Mouse (Mus musculus) lung, adult 2 months (tissue): Measurements from ENCODE around the gene Sult2a5. TPM values are rescaled to one million over a fixed set of nuclear protein-coding genes. Genes with fewer than 3 reads are reported as not detected.

Experiments used
- DNase-seq: peaks from one replicate; pipeline ENCODE4 v3.0.0; 2022
- H3K4me1 ChIP-seq: fragments of 200-500 bp; 2 replicates; pipeline ENCODE4 v1.6.1; 2011; ENCODE audit warnings: low read length; ENCODE audit not compliant: control insufficient read depth, insufficient read depth
- H3K4me3 ChIP-seq: fragments of 200-500 bp; replicated peaks from 2 replicates; pipeline ENCODE3; 2011; ENCODE audit warnings: low read depth, mild to moderate bottlenecking, control low read depth, low read length; ENCODE audit errors: extremely low read depth
- CTCF ChIP-seq: fragments of 200-500 bp; IDR thresholded peaks from 2 replicates; pipeline ENCODE4 v1.5.1; 2011; ENCODE audit warnings: mild to moderate bottlenecking, low read length, control low read depth; ENCODE audit not compliant: insufficient read depth
- POLR2A ChIP-seq: fragments of 200-500 bp; IDR thresholded peaks from 2 replicates; pipeline ENCODE4 v1.6.1; 2011; ENCODE audit warnings: low read depth, mild to moderate bottlenecking, control low read depth, low read length, borderline replicate concordance; ENCODE audit errors: extremely low read depth
- polyA plus RNA-seq: library from polyadenylated mRNA; depleted of rRNA; stranded (reverse); fragments of >200 nt; gene quantifications from 2 replicates; pipeline ENCODE4 v1.2.3, GENCODE M21; 2012; rRNA removed

Gene Sult2a5
- not detected in 2 replicates for polyA plus RNA-seq

DNA sequence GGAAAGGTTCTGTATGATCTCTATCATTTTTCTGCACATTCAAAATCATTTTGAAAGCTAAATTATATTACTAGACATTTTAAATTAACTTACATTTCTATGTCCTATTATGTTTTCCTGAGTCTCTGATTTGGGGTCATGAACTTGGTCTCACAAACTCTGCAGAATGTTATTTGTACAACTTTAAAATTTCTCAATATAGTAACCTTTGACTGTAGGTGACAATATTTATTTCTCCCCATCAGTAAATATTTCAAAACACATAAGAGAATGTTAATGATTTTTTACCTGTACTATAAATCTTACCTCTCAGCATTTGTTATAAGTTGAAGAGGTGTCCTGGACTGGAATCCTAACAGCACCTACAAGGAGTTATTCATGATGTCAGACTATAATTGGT, at the start of gene Sult2a5:
Sult2a5 (plus strand) TSS at position 301 of the 400 bp plus-strand sequence.
- TF ChIP-seq CTCF (no peak), POLR2A (no peak)
- H3K4me1 ChIP-seq, result no peaks in the 10 kb centered on the region
- no peak for DNase-seq
- no peak within 1 kb of the TSS for H3K4me3 ChIP-seq

Other genes starting within 250 kb of the Sult2a5 start
- not detected in 2 replicates for gene Cabp5, start 225.8 kb upstream of the Sult2a5 start, polyA plus RNA-seq
- not detected in 2 replicates for gene Bsph1, start 173.1 kb upstream of the Sult2a5 start, polyA plus RNA-seq
- not detected in 2 replicates for gene Bsph2, start 52.9 kb upstream of the Sult2a5 start, polyA plus RNA-seq
- gene Sult2a2, start 109.5 kb downstream of the Sult2a5 start, polyA plus RNA-seq, result not detected in 2 replicates
- not detected in 2 replicates for gene Sult2a1, start 213.4 kb downstream of the Sult2a5 start, polyA plus RNA-seq